32 mouse cellular contexts compared by ENCODE assay signal in genomic region chr5:103980705-103981560, GRCm38 (mm10). TPM values are rescaled to one million over a fixed set of nuclear protein-coding genes. Genes with fewer than 3 reads are reported as not detected.
DNase-seq lines count a peak whose midpoint lies in the region; ATAC-seq and TF ChIP-seq lines count a peak whose summit lies in the region.
"Had no signal": no experiment of that assay in that cellular context is flagged by ENCODE, and none has a peak within 500 bp of the region (broad histone marks: within the 10 kb centered on the region; RNA-seq: fewer than 3 reads in every experiment).

No protein-coding gene starts in this region.

- no peak overlapping the region for H3K27ac ChIP-seq in heart, embryonic 10.5 days
- no peak overlapping the region for H3K27ac ChIP-seq in stomach, embryonic 15.5 days
- H3K27ac ChIP-seq in stomach, postnatal 0 days (replicated peaks) = no peak overlapping the region
- no peak overlapping the region for H3K27ac ChIP-seq in left cerebral cortex, adult 2 months
- H3K27ac ChIP-seq: embryonic facial prominence, embryonic 13.5 days; forebrain, embryonic 12.5 days; hindbrain, embryonic 10.5 days; limb, embryonic 13.5 days; midbrain, embryonic 10.5 days; neural tube, embryonic 13.5 days had no signal

- H3K4me2 ChIP-seq in stomach, embryonic 15.5 days = no peak overlapping the region
- no peak overlapping the region for H3K4me2 ChIP-seq in stomach, postnatal 0 days (replicated peaks; ENCODE audit: low read depth)
- H3K4me2 ChIP-seq: embryonic facial prominence, embryonic 13.5 days; forebrain, embryonic 12.5 days; heart, embryonic 12.5 days; limb, embryonic 13.5 days; neural tube, embryonic 13.5 days had no signal

- no peak for TF ChIP-seq EP300 in stomach, postnatal 0 days (optimal IDR thresholded peaks at IDR 0.05)

- WGBS in heart, embryonic 10.5 days = 85% methylated on average over 9 of the region's 9 CpGs
- WGBS in stomach, embryonic 15.5 days = 78% methylated on average over 9 of the region's 9 CpGs
- 78% methylated on average over 9 of the region's 9 CpGs for WGBS in stomach, postnatal 0 days

- no peak overlapping the region for H3K9ac ChIP-seq in stomach, embryonic 15.5 days
- H3K9ac ChIP-seq in stomach, postnatal 0 days (ENCODE audit: low read length) = no peak overlapping the region
- H3K9ac ChIP-seq: embryonic facial prominence, embryonic 13.5 days; forebrain, embryonic 12.5 days; heart, embryonic 12.5 days; limb, embryonic 13.5 days; neural tube, embryonic 13.5 days had no signal

- ATAC-seq in stomach, embryonic 15.5 days (ENCODE audit: insufficient read depth, low FRiP score, low read depth) = peak; percentile 78; the same call in 1 of the 2 replicates
- ATAC-seq in stomach, postnatal 0 days (ENCODE audit: low FRiP score, low TSS enrichment) = no peak
- ATAC-seq: hindbrain, embryonic 16.5 days; midbrain, embryonic 16.5 days had no signal

- no peak overlapping the region for H3K4me3 ChIP-seq in heart, embryonic 10.5 days
- H3K4me3 ChIP-seq in stomach, embryonic 15.5 days (replicated peaks) = no peak overlapping the region
- H3K4me3 ChIP-seq in stomach, postnatal 0 days (ENCODE audit: low read depth, low read length) = no peak overlapping the region
- no peak overlapping the region for H3K4me3 ChIP-seq in left cerebral cortex, adult 2 months
- H3K4me3 ChIP-seq: embryonic facial prominence, embryonic 13.5 days; erythroblast, embryonic 14.5 days; forebrain, embryonic 12.5 days; heart, embryonic 12.5 days; hindbrain, embryonic 10.5 days; limb, embryonic 13.5 days; midbrain, embryonic 10.5 days; myocyte; neural tube, embryonic 13.5 days had no signal

- no peaks in the 10 kb centered on the region for H3K4me1 ChIP-seq in heart, embryonic 10.5 days
- H3K4me1 ChIP-seq in stomach, embryonic 15.5 days = no peaks in the 10 kb centered on the region
- no peaks in the 10 kb centered on the region for H3K4me1 ChIP-seq in stomach, postnatal 0 days (replicated peaks; ENCODE audit: control insufficient read depth, insufficient read depth)
- H3K4me1 ChIP-seq: embryonic facial prominence, embryonic 13.5 days; forebrain, embryonic 12.5 days; heart, embryonic 12.5 days; hindbrain, embryonic 10.5 days; limb, embryonic 13.5 days; midbrain, embryonic 10.5 days; neural tube, embryonic 13.5 days had no signal

- intact Hi-C loops in left cerebral cortex, adult 2 months (cut with DNase I) = no loop called here

- no peaks in the 10 kb centered on the region for H3K27me3 ChIP-seq in heart, embryonic 10.5 days (ENCODE audit: insufficient read depth, poor library complexity, severe bottlenecking)
- no peaks in the 10 kb centered on the region for H3K27me3 ChIP-seq in stomach, embryonic 15.5 days (replicated peaks)
- H3K27me3 ChIP-seq in stomach, postnatal 0 days (ENCODE audit: control insufficient read depth, insufficient read depth, low read length) = no peaks in the 10 kb centered on the region
- H3K27me3 ChIP-seq: embryonic facial prominence, embryonic 13.5 days; forebrain, embryonic 12.5 days; heart, embryonic 12.5 days; limb, embryonic 13.5 days; neural tube, embryonic 13.5 days had no signal

- no peak for TF ChIP-seq CTCF in stomach, postnatal 0 days (IDR thresholded peaks at IDR 0.05; ENCODE audit: low read depth)
- no peak for TF ChIP-seq CTCF in left cerebral cortex, adult 2 months (IDR thresholded peaks at IDR 0.05)

- DNase-seq in heart, embryonic 10.5 days (ENCODE audit: low spot score) = peak; percentile 64
- DNase-seq in heart, adult 18-20 months = no peak
- DNase-seq in stomach, postnatal 0 days (ENCODE audit: low spot score) = no peak
- peak; percentile 32 for DNase-seq in kidney, postnatal 10 days
- no peak for DNase-seq in left cerebral cortex, adult 2 months (ENCODE audit: extremely low spot score in 1 of 2, low spot score in 2 of 2)
- DNase-seq in heart, adult 8-10 months (ENCODE audit: low spot score) = no peak
- DNase-seq in layer of hippocampus, postnatal 10 days (ENCODE audit: low spot score in 2 of 2) = no peak
- DNase-seq: adrenal gland, postnatal 10 days; cerebellum, adult 8-10 months; cerebellum, postnatal 36 days; embryo, embryonic 11 days; heart, postnatal 10 days; layer of hippocampus, postnatal 36 days; lung, adult 18-20 months; lung, postnatal 10 days; right cerebral cortex, postnatal 4 days; thymus, adult 2 months; thymus, postnatal 4 days had no signal

- H3K9me3 ChIP-seq in heart, embryonic 10.5 days = no peaks in the 10 kb centered on the region
- H3K9me3 ChIP-seq in stomach, embryonic 15.5 days = no peaks in the 10 kb centered on the region
- H3K9me3 ChIP-seq in stomach, postnatal 0 days (ENCODE audit: control insufficient read depth, low read length) = no peaks in the 10 kb centered on the region
- H3K9me3 ChIP-seq: embryonic facial prominence, embryonic 13.5 days; forebrain, embryonic 12.5 days; heart, embryonic 12.5 days; hindbrain, embryonic 10.5 days; limb, embryonic 13.5 days; midbrain, embryonic 10.5 days; neural tube, embryonic 13.5 days had no signal

- H3K36me3 ChIP-seq in heart, embryonic 10.5 days = no peaks in the 10 kb centered on the region
- no peaks in the 10 kb centered on the region for H3K36me3 ChIP-seq in stomach, embryonic 15.5 days
- H3K36me3 ChIP-seq in stomach, postnatal 0 days (ENCODE audit: control insufficient read depth, insufficient read depth, low read length) = no peaks in the 10 kb centered on the region
- H3K36me3 ChIP-seq: embryonic facial prominence, embryonic 13.5 days; forebrain, embryonic 12.5 days; heart, embryonic 12.5 days; hindbrain, embryonic 10.5 days; limb, embryonic 13.5 days; midbrain, embryonic 10.5 days; neural tube, embryonic 13.5 days had no signal

RNA-seq across cellular contexts. Expression of gene Hsd17b13, which starts 3.7 kb away (rescaled TPM):
- not detected in 2 replicates for polyA plus RNA-seq in heart, embryonic 10.5 days (2016; fragmentation: Nextera tagmentation; extraction: Ambion mirVana)
- total RNA-seq in heart, adult 18-20 months (2021) = not detected
- 4.8 and 6.2 TPM in 2 replicates for polyA plus RNA-seq in stomach, embryonic 15.5 days (2015; fragmentation: Nextera tagmentation; extraction: Ambion mirVana)
- 3.2 and 3.4 TPM in 2 replicates for polyA plus RNA-seq in stomach, postnatal 0 days (2015; fragmentation: Nextera tagmentation; extraction: Ambion mirVana)
- under 1 TPM in 1 of 2 experiments, not detected in 1; 0.42 TPM for total RNA-seq in left cerebral cortex, adult 2 months (2021)
- total RNA-seq in heart, adult 8-10 months (2022) = not detected
- total RNA-seq in layer of hippocampus, postnatal 10 days (2021) = not detected
- total RNA-seq: gastrocnemius, adult 8-10 months; heart, postnatal 10 days; layer of hippocampus, adult 18-20 months; layer of hippocampus, postnatal 36 days had no signal
- polyA plus RNA-seq: embryonic facial prominence, embryonic 13.5 days; erythroblast, embryonic 14.5 days; forebrain, embryonic 12.5 days; heart, embryonic 12.5 days; hindbrain, embryonic 10.5 days; hindbrain, embryonic 16.5 days; limb, embryonic 13.5 days; midbrain, embryonic 10.5 days; midbrain, embryonic 16.5 days; neural tube, embryonic 13.5 days; thymus, adult 2 months had no signal

RNA-seq across cellular contexts. Expression of gene Hsd17b11, which starts 40.8 kb away (rescaled TPM):
- polyA plus RNA-seq in heart, embryonic 10.5 days (2016; fragmentation: Nextera tagmentation; extraction: Ambion mirVana) = 2.5 and 3.6 TPM in 2 replicates
- total RNA-seq in heart, adult 18-20 months (2021) = 10 to 100 TPM; 21.7 to 30.4 TPM
- 6.8 and 7.0 TPM in 2 replicates for polyA plus RNA-seq in stomach, embryonic 15.5 days (2015; fragmentation: Nextera tagmentation; extraction: Ambion mirVana)
- 19.1 and 20.9 TPM in 2 replicates for polyA plus RNA-seq in stomach, postnatal 0 days (2015; fragmentation: Nextera tagmentation; extraction: Ambion mirVana)
- 10 to 100 TPM; 42.3 to 42.7 TPM for total RNA-seq in left cerebral cortex, adult 2 months (2021)
- total RNA-seq in heart, adult 8-10 months (2022) = 10 to 100 TPM; 26.5 to 30.0 (median 27.4) TPM
- 10 to 100 TPM; 33.5 to 34.2 TPM for total RNA-seq in layer of hippocampus, postnatal 10 days (2021)

Comparison
In these comparisons a context has a peak if more than half of its experiments do, and no peak if none do; other contexts are left out.
1. DNase-seq: peak in heart, embryonic 10.5 days (single experiment) and kidney, postnatal 10 days (single experiment); none in heart, adult 18-20 months (0 of 2), stomach, postnatal 0 days (single experiment), left cerebral cortex, adult 2 months (0 of 2), heart, adult 8-10 months (single experiment) and layer of hippocampus, postnatal 10 days (0 of 2).